Mouse (Mus musculus) MEL (cell line): ENCODE results near the gene Lrtm2. TPM values are rescaled to one million over a fixed set of nuclear protein-coding genes. Genes with fewer than 3 reads are reported as not detected.

Experiments
- DNase-seq: peaks from one replicate; pipeline ENCODE4 v3.0.0; 2011; ENCODE audit warnings: low read depth, low spot score
- H3K27ac ChIP-seq: 2 replicates; pipeline ENCODE4 v1.5.1; 2012; ENCODE audit warnings: low read depth, mild to moderate bottlenecking, control low read depth, low read length, moderate library complexity; ENCODE audit not compliant: control insufficient read depth
- H3K27me3 ChIP-seq, 2 experiments: fragments of 150-350 bp in 1 of 2; sonication (generic) in 1 of 2; 2 replicates each; pipeline ENCODE4 v1.6.1; 2012; ENCODE audit warnings: low read length in 2 of 2, mild to moderate bottlenecking in 2 of 2, improper control_type of control experiment in 1 of 2, moderate library complexity in 1 of 2; ENCODE audit not compliant: insufficient read depth in 2 of 2, control insufficient read depth in 1 of 2
- H3K36me3 ChIP-seq, 2 experiments: 2 replicates each; pipeline ENCODE4 v1.6.1; 2012 to 2014; ENCODE audit warnings: low read length in 2 of 2, improper control_type of control experiment in 1 of 2, inconsistent platforms in 1 of 2, mild to moderate bottlenecking in 1 of 2; ENCODE audit not compliant: insufficient read depth in 2 of 2, control insufficient read depth in 1 of 2
- H3K4me1 ChIP-seq, 2 experiments: fragments of 150-350 bp in 1 of 2; sonication (generic) in 1 of 2; 2 replicates each; pipeline ENCODE4 v1.6.1; 2012; ENCODE audit warnings: low read length in 2 of 2, improper control_type of control experiment in 1 of 2, mild to moderate bottlenecking in 1 of 2; ENCODE audit not compliant: insufficient read depth in 2 of 2, control insufficient read depth in 1 of 2
- H3K4me3 ChIP-seq, 2 experiments: fragments of 150-350 bp in 1 of 2; sonication (generic) in 1 of 2; 2 replicates each; pipeline ENCODE4 v1.5.1; 2012; ENCODE audit warnings: low read depth in 2 of 2, low read length in 2 of 2, mild to moderate bottlenecking in 2 of 2, moderate library complexity in 2 of 2, control low read depth in 1 of 2, improper control_type of control experiment in 1 of 2; ENCODE audit not compliant: control insufficient read depth in 1 of 2, insufficient read depth in 1 of 2
- H3K79me2 ChIP-seq: 2 replicates; pipeline ENCODE4 v1.6.1; 2012; ENCODE audit warnings: mild to moderate bottlenecking, low read length, moderate library complexity; ENCODE audit not compliant: control insufficient read depth, poor library complexity, insufficient read depth
- H3K9ac ChIP-seq: 2 replicates; pipeline ENCODE4 v1.6.1; 2012; ENCODE audit warnings: low read depth, mild to moderate bottlenecking, control low read depth, low read length, moderate library complexity; ENCODE audit not compliant: control insufficient read depth, poor library complexity, severe bottlenecking
- H3K9me3 ChIP-seq: fragments of 150-350 bp; sonication (generic); replicated peaks from 2 replicates; pipeline ENCODE4 v1.6.1; 2012; ENCODE audit warnings: mild to moderate bottlenecking, low read length, improper control_type of control experiment, moderate library complexity; ENCODE audit not compliant: insufficient read depth
- BHLHE40 ChIP-seq: IDR thresholded peaks from 2 replicates; pipeline ENCODE4 v1.6.1; 2012; ENCODE audit warnings: low read depth, mild to moderate bottlenecking, inconsistent platforms, low read length, improper control_type of control experiment, borderline replicate concordance
- CHD2 ChIP-seq: IDR thresholded peaks from 2 replicates; pipeline ENCODE4 v1.6.1; 2011; ENCODE audit warnings: low read length, improper control_type of control experiment
- CTCF ChIP-seq, 3 experiments: IDR thresholded peaks in 2 of 3; conservative IDR thresholded peaks in 1 of 3; 2 replicates each; pipeline ENCODE4 v1.5.1; 2011 to 2012; ENCODE audit warnings: low read length in 3 of 3, low read depth in 2 of 3, mild to moderate bottlenecking in 2 of 3, improper control_type of control experiment in 1 of 3, inconsistent platforms in 1 of 3, mixed read lengths in 1 of 3, moderate library complexity in 1 of 3; ENCODE audit not compliant: control insufficient read depth in 1 of 3, insufficient read depth in 1 of 3, poor library complexity in 1 of 3, severe bottlenecking in 1 of 3
- E2F4 ChIP-seq: IDR thresholded peaks from 2 replicates; pipeline ENCODE4 v1.6.1; 2011; ENCODE audit warnings: low read depth, low read length, improper control_type of control experiment, borderline replicate concordance
- ELF1 ChIP-seq: IDR thresholded peaks from 2 replicates; pipeline ENCODE4 v1.6.1; 2014; ENCODE audit warnings: low read depth, mild to moderate bottlenecking, inconsistent platforms, low read length, improper control_type of control experiment, moderate library complexity
- EP300 ChIP-seq, 2 experiments: IDR thresholded peaks; 2 replicates each; pipeline ENCODE4 v1.6.1; 2011; ENCODE audit warnings: improper control_type of control experiment in 2 of 2, low read length in 2 of 2, low read depth in 1 of 2, mild to moderate bottlenecking in 1 of 2
- GATA1 ChIP-seq: IDR thresholded peaks from 2 replicates; pipeline ENCODE4 v1.6.1; 2011; ENCODE audit warnings: low read depth, low read length, improper control_type of control experiment
- JUND ChIP-seq: IDR thresholded peaks from 2 replicates; pipeline ENCODE4 v1.6.1; 2011; ENCODE audit warnings: low read depth, mild to moderate bottlenecking, improper control_type of control experiment, low read length
- MXI1 ChIP-seq: IDR thresholded peaks from 2 replicates; pipeline ENCODE4 v1.6.1; 2011; ENCODE audit warnings: mild to moderate bottlenecking, low read depth, low read length, improper control_type of control experiment
- MYC ChIP-seq: IDR thresholded peaks from 2 replicates; pipeline ENCODE4 v1.6.1; 2011; ENCODE audit warnings: low read depth, mild to moderate bottlenecking, low read length, improper control_type of control experiment, moderate library complexity
- NELFE ChIP-seq: IDR thresholded peaks from 2 replicates; pipeline ENCODE4 v1.6.1; 2011; ENCODE audit warnings: low read depth, low read length, improper control_type of control experiment
- NRF1 ChIP-seq: IDR thresholded peaks from 2 replicates; pipeline ENCODE4 v1.6.1; 2014; ENCODE audit warnings: low read depth, mild to moderate bottlenecking, inconsistent platforms, low read length, improper control_type of control experiment, moderate library complexity; ENCODE audit not compliant: poor library complexity, insufficient read depth, severe bottlenecking
- POLR2A ChIP-seq, 2 experiments: IDR thresholded peaks; 2 replicates each; pipeline ENCODE4 v1.6.1; 2011 to 2012; ENCODE audit warnings: low read length in 2 of 2, mild to moderate bottlenecking in 2 of 2, control low read depth in 1 of 2, improper control_type of control experiment in 1 of 2, low read depth in 1 of 2, moderate library complexity in 1 of 2; ENCODE audit not compliant: control insufficient read depth in 1 of 2, insufficient read depth in 1 of 2, poor library complexity in 1 of 2
- POLR2AphosphoS2 ChIP-seq: IDR thresholded peaks from 2 replicates; pipeline ENCODE4 v1.6.1; 2011; ENCODE audit warnings: low read length, improper control_type of control experiment
- POLR2AphosphoS5 ChIP-seq: IDR thresholded peaks from 2 replicates; pipeline ENCODE4 v1.6.1; 2012; ENCODE audit warnings: low read depth, borderline replicate concordance, mild to moderate bottlenecking, inconsistent platforms, low read length, moderate library complexity, mixed read lengths
- RAD21 ChIP-seq: IDR thresholded peaks from 2 replicates; pipeline ENCODE4 v1.6.1; 2011; ENCODE audit warnings: mild to moderate bottlenecking, low read depth, low read length, improper control_type of control experiment
- RCOR1 ChIP-seq: IDR thresholded peaks from 2 replicates; pipeline ENCODE4 v1.6.1; 2012; ENCODE audit warnings: low read depth, mild to moderate bottlenecking, inconsistent platforms, low read length, improper control_type of control experiment
- SMC3 ChIP-seq: IDR thresholded peaks from 2 replicates; pipeline ENCODE4 v1.6.1; 2011; ENCODE audit warnings: low read depth, low read length, improper control_type of control experiment
- TBP ChIP-seq: IDR thresholded peaks from 2 replicates; pipeline ENCODE4 v1.8.0; 2011; ENCODE audit warnings: low read depth, low read length, improper control_type of control experiment
- TCF12 ChIP-seq: IDR thresholded peaks from 2 replicates; pipeline ENCODE4 v1.6.1; 2014; ENCODE audit warnings: low read depth, mild to moderate bottlenecking, inconsistent platforms, low read length, improper control_type of control experiment, moderate library complexity
- UBTF ChIP-seq: IDR thresholded peaks from 2 replicates; pipeline ENCODE4 v1.6.1; 2012; ENCODE audit warnings: low read depth, mild to moderate bottlenecking, inconsistent platforms, low read length, improper control_type of control experiment, moderate library complexity, borderline replicate concordance; ENCODE audit not compliant: insufficient read depth
- ZC3H11A ChIP-seq: IDR thresholded peaks from 2 replicates; pipeline ENCODE4 v1.6.1; 2012; ENCODE audit warnings: low read depth, mild to moderate bottlenecking, inconsistent platforms, low read length, improper control_type of control experiment
- ZMIZ1 ChIP-seq: IDR thresholded peaks from 2 replicates; pipeline ENCODE4 v1.6.1; 2012; ENCODE audit warnings: low read depth, mild to moderate bottlenecking, inconsistent platforms, low read length, improper control_type of control experiment, moderate library complexity
- ZNF384 ChIP-seq: IDR thresholded peaks from 2 replicates; pipeline ENCODE4 v1.6.1; 2012; ENCODE audit warnings: low read depth, mild to moderate bottlenecking, inconsistent platforms, low read length, improper control_type of control experiment
- polyA plus RNA-seq, 2 experiments: library from polyadenylated mRNA; stranded (reverse) in 1 of 2; unstranded in 1 of 2; fragments of >175 nt in 1 of 2; fragments of >200 nt in 1 of 2; gene quantifications; 2 replicates each; pipeline versions ENCODE4 v1.2.1 to v1.2.4; 2012; ENCODE audit warnings: low replicate concordance in 2 of 2, low read depth in 1 of 2; ENCODE audit not compliant: insufficient read length in 2 of 2, insufficient read depth in 1 of 2, missing spikeins in 1 of 2
- total RNA-seq: library from RNA; depleted of rRNA; stranded (reverse); fragments of 300-350 nt; gene quantifications from 2 replicates; pipeline ENCODE4 v1.2.3, GENCODE M21; 2012; rRNA removed

The Lrtm2 gene
- total RNA-seq (not detected in 2 replicates), polyA plus RNA-seq (not detected)

- H3K36me3 ChIP-seq, result no peaks in the 10 kb centered on the region
- no peaks in the 10 kb centered on the region for H3K4me1 ChIP-seq
- no peak within 1 kb of the TSS for H3K27ac ChIP-seq
- DNase-seq, result no peak
- no peak within 1 kb of the TSS for H3K4me3 ChIP-seq
- no peaks in the 10 kb centered on the region for H3K9me3 ChIP-seq
- TF ChIP-seq POLR2AphosphoS5 (no peak), POLR2A (IDR thresholded peaks at IDR 0.05; ENCODE audit: control insufficient read depth in 1 of 2, insufficient read depth in 1 of 2, low read depth in 1 of 2, low read length in 2 of 2, poor library complexity in 1 of 2) (no peak), ZMIZ1 (no peak), ELF1 (no peak), CTCF (IDR thresholded peaks at IDR 0.05 in 2 of 3, conservative IDR thresholded peaks at IDR 0.05 in 1 of 3; ENCODE audit: control insufficient read depth in 1 of 3, insufficient read depth in 1 of 3, low read depth in 2 of 3, low read length in 3 of 3, poor library complexity in 1 of 3, severe bottlenecking in 1 of 3) (no peak), NELFE (no peak), CHD2 (no peak), ZC3H11A (no peak), MYC (no peak)
- TF ChIP-seq, all 39 proteins: peak for 0
- no peaks in the 10 kb centered on the region; a peak in 1 of 4 replicates for H3K27me3 ChIP-seq
- no peak within 1 kb of the TSS for H3K9ac ChIP-seq
- H3K79me2 ChIP-seq, result no peaks in the 10 kb centered on the region
These were observed at the start of gene Lrtm2 for GRCm38 (mm10) chr6:119330506-119330905. Lrtm2 (minus strand) TSS chr6:119330766.

GRCm38 (mm10) chr6:119378631-119379030 is 48.1 kb upstream of the Lrtm2 start:
- TF ChIP-seq SMC3 (0 out of 2 replicates have a peak, but pooled peaks have one; percentile 25), JUND (no peak), TBP (no peak), RAD21 (0 out of 2 replicates have a peak, but pooled peaks have one; percentile 1), E2F4 (no peak), ZC3H11A (peak; percentile 2; the same call in 1 of the 2 replicates), CTCF (IDR thresholded peaks at IDR 0.05 in 2 of 3, conservative IDR thresholded peaks at IDR 0.05 in 1 of 3; ENCODE audit: control insufficient read depth in 1 of 3, insufficient read depth in 1 of 3, low read depth in 2 of 3, low read length in 3 of 3, poor library complexity in 1 of 3, severe bottlenecking in 1 of 3) (peak in 2 of 3 experiments; percentile 29 to 45; a peak in 4 of 6 replicates)
- TF ChIP-seq, all 39 proteins: peak for 4
- Histone ChIP-seq H3K27ac (peak overlapping the region; percentile 92; the same call in 1 of the 2 replicates), H3K4me3 (no peak overlapping the region), H3K4me1 (peaks cover 23 to 25% of the 10 kb centered on the region in 2 experiments), H3K9ac (no peak overlapping the region), H3K27me3 (no peaks in the 10 kb centered on the region), H3K36me3 (peaks cover 0 to 50% of the 10 kb centered on the region in 2 experiments; a peak in 3 of 4 replicates), H3K79me2 (peaks cover 39% of the 10 kb centered on the region), H3K9me3 (no peaks in the 10 kb centered on the region)
- DNase-seq, result peak; percentile 50

GRCm38 (mm10) chr6:119377613-119378012 is 47.0 kb upstream of the Lrtm2 start:
- H3K27me3 ChIP-seq, result no peaks in the 10 kb centered on the region
- H3K4me1 ChIP-seq, result peaks cover 32% of the 10 kb centered on the region in 2 experiments
- peak overlapping the region; percentile 92 for H3K27ac ChIP-seq
- peaks cover 35% of the 10 kb centered on the region for H3K79me2 ChIP-seq
- peak; percentile 86 for DNase-seq
- peak overlapping the region; percentile 25 for H3K9ac ChIP-seq
- peak overlapping the region; percentile 2 to 4; a peak in 2 of 4 replicates for H3K4me3 ChIP-seq
- no peaks in the 10 kb centered on the region for H3K9me3 ChIP-seq
- peaks cover 0 to 60% of the 10 kb centered on the region in 2 experiments; a peak in 3 of 4 replicates for H3K36me3 ChIP-seq
- TF ChIP-seq GATA1 (peak; percentile 96), POLR2A (IDR thresholded peaks at IDR 0.05; ENCODE audit: control insufficient read depth in 1 of 2, insufficient read depth in 1 of 2, low read depth in 1 of 2, low read length in 2 of 2, poor library complexity in 1 of 2) (peak in 1 of 2 experiments; percentile 39; a peak in 1 of 4 replicates), POLR2AphosphoS5 (no peak), JUND (no peak), RAD21 (no peak), MXI1 (peak; percentile 66), ZNF384 (no peak), RCOR1 (peak; percentile 80), UBTF (no peak), NRF1 (no peak), ZC3H11A (no peak), EP300 (IDR thresholded peaks at IDR 0.05; ENCODE audit: low read depth in 1 of 2, low read length in 2 of 2) (peak; percentile 96 to 97), TCF12 (peak; percentile 92), POLR2AphosphoS2 (peak; percentile 71), CHD2 (no peak), BHLHE40 (no peak)
